Mouse (Mus musculus) hindbrain, embryonic 16.5 days (tissue): ENCODE data around the gene Olfr1393. TPM values are rescaled to one million over a fixed set of nuclear protein-coding genes. Genes with fewer than 3 reads are reported as not detected.
A peak's percentile ranks its signal among the peaks of the same experiment; 100 is the strongest.

Experiments
- ATAC-seq: fragments of 200-750 bp; cut with Nextera tagmentation; 2 replicates; pipeline ENCODE4 v1.8.0; 2017; ENCODE audit warnings: moderate TSS enrichment, moderate library complexity
- H3K27ac ChIP-seq: fragments of 300-500 bp; sonication (generic); 2 replicates; pipeline ENCODE4 v1.5.1; 2014; ENCODE audit warnings: low read depth, mild to moderate bottlenecking, control low read depth, low read length, moderate library complexity
- H3K27me3 ChIP-seq: fragments of 300-500 bp; sonication (generic); replicated peaks from 2 replicates; pipeline ENCODE4 v1.6.1; 2014; ENCODE audit warnings: low read length; ENCODE audit not compliant: control insufficient read depth, insufficient read depth
- H3K36me3 ChIP-seq: fragments of 300-500 bp; sonication (generic); 2 replicates; pipeline ENCODE4 v1.6.1; 2014; ENCODE audit warnings: mild to moderate bottlenecking, low read length, moderate library complexity, mixed read lengths; ENCODE audit not compliant: control insufficient read depth, insufficient read depth
- H3K4me1 ChIP-seq: fragments of 300-500 bp; sonication (generic); 2 replicates; pipeline ENCODE4 v1.6.1; 2014; ENCODE audit warnings: low read depth, low read length; ENCODE audit not compliant: control insufficient read depth, insufficient read depth
- H3K4me2 ChIP-seq: fragments of 300-500 bp; sonication (generic); 2 replicates; pipeline ENCODE4 v1.6.1; 2014; ENCODE audit warnings: mild to moderate bottlenecking, low read length, control low read depth, moderate library complexity
- H3K4me3 ChIP-seq: fragments of 300-500 bp; sonication (generic); 2 replicates; pipeline ENCODE4 v1.5.1; 2014; ENCODE audit warnings: mild to moderate bottlenecking, low read length, control low read depth, moderate library complexity
- H3K9ac ChIP-seq: fragments of 300-500 bp; sonication (generic); 2 replicates; pipeline ENCODE4 v1.6.1; 2014; ENCODE audit warnings: low read depth, mild to moderate bottlenecking, control low read depth, low read length, moderate library complexity
- H3K9me3 ChIP-seq: fragments of 300-500 bp; sonication (generic); 2 replicates; pipeline ENCODE4 v1.6.1; 2014; ENCODE audit warnings: mild to moderate bottlenecking, low read length, moderate library complexity; ENCODE audit not compliant: control insufficient read depth
- WGBS: fragments of 180-500 bp; shearing (Covaris S2); extraction: QIAGEN DNeasy Blood & Tissue Kit; methylation state at CpG from one replicate; pipeline ENCODE4 v1.1.7; 2014; 5-methylcytosine and 5-hydroxymethylcytosine counted together
- polyA plus RNA-seq: library from polyadenylated mRNA; unstranded; fragments of >200 nt; fragmentation: Nextera tagmentation; extraction: Ambion mirVana; gene quantifications from 2 replicates; pipeline ENCODE4 v1.2.1, GENCODE M21; 2015

The Olfr1393 gene
- polyA plus RNA-seq, 1 experiment from 2014 or later: 0.08 TPM

- peak overlapping the region; percentile 78 for H3K27ac ChIP-seq
- H3K4me1 ChIP-seq: peaks cover 45% of the 10 kb centered on the region
- 31% methylated on average over 10 of the region's 10 CpGs for WGBS
Measured at GRCm38 (mm10) chr11:49249811-49250421, 28.2 kb upstream of the Olfr1393 start.

GRCm38 (mm10) chr11:49250422-49251379 lies 27.4 kb upstream of the Olfr1393 start:
- 2% methylated on average over 44 of the region's 45 CpGs for WGBS
- peak overlapping the region; percentile 78 for H3K27ac ChIP-seq
- H3K4me3 ChIP-seq: peak overlapping the region; percentile 67
- ATAC-seq: peak; percentile 92
- no peaks in the 10 kb centered on the region for H3K27me3 ChIP-seq
- H3K9ac ChIP-seq: peak overlapping the region; percentile 86
- no peaks in the 10 kb centered on the region for H3K36me3 ChIP-seq
- peak overlapping the region; percentile 90 for H3K4me2 ChIP-seq
- no peaks in the 10 kb centered on the region for H3K9me3 ChIP-seq
- H3K4me1 ChIP-seq: peaks cover 37% of the 10 kb centered on the region

More at GRCm38 (mm10) chr11:49249811-49250421, 28.2 kb upstream of the Olfr1393 start:
- H3K27me3 ChIP-seq: no peaks in the 10 kb centered on the region
- no peak; the same call in 1 of the 2 replicates for ATAC-seq
- H3K9me3 ChIP-seq: no peaks in the 10 kb centered on the region
- no peaks in the 10 kb centered on the region for H3K36me3 ChIP-seq
- H3K4me2 ChIP-seq: peak overlapping the region; percentile 90
- H3K4me3 ChIP-seq: peak overlapping the region; percentile 67
- peak overlapping the region; percentile 86 for H3K9ac ChIP-seq

GRCm38 (mm10) chr11:49251380-49251761 lies 26.7 kb upstream of the Olfr1393 start:
- no peak for ATAC-seq
- Histone ChIP-seq H3K4me1 (peaks cover 32% of the 10 kb centered on the region), H3K27ac (no peak overlapping the region), H3K9me3 (no peaks in the 10 kb centered on the region), H3K36me3 (no peaks in the 10 kb centered on the region), H3K9ac (no peak overlapping the region), H3K4me3 (peak overlapping the region; percentile 67), H3K27me3 (no peaks in the 10 kb centered on the region), H3K4me2 (peak overlapping the region; percentile 90)
- 76% methylated on average over 7 of the region's 7 CpGs for WGBS

- WGBS: 85% methylated on average over 5 of the region's 5 CpGs
- no peak for ATAC-seq
- Histone ChIP-seq H3K27me3 (no peaks in the 10 kb centered on the region), H3K4me2 (no peak overlapping the region), H3K9me3 (no peaks in the 10 kb centered on the region), H3K9ac (no peak overlapping the region), H3K27ac (no peak overlapping the region), H3K36me3 (no peaks in the 10 kb centered on the region), H3K4me1 (peaks cover 26% of the 10 kb centered on the region), H3K4me3 (no peak overlapping the region)
Measured at GRCm38 (mm10) chr11:49252048-49252447, 26.1 kb upstream of the Olfr1393 start.

GRCm38 (mm10) chr11:49253035-49253434 lies 25.1 kb upstream of the Olfr1393 start:
- no peak overlapping the region for H3K4me3 ChIP-seq
- no peak overlapping the region for H3K9ac ChIP-seq
- H3K27me3 ChIP-seq: no peaks in the 10 kb centered on the region
- H3K27ac ChIP-seq: no peak overlapping the region
- H3K4me1 ChIP-seq: peaks cover 21% of the 10 kb centered on the region
- H3K9me3 ChIP-seq: no peaks in the 10 kb centered on the region
- 90% methylated on average over 6 of the region's 6 CpGs for WGBS
- H3K4me2 ChIP-seq: no peak overlapping the region
- no peak for ATAC-seq
- H3K36me3 ChIP-seq: no peaks in the 10 kb centered on the region

GRCm38 (mm10) chr11:49259296-49259695 lies 18.8 kb upstream of the Olfr1393 start:
- no peak for ATAC-seq
- no peak overlapping the region for H3K4me2 ChIP-seq
- H3K9me3 ChIP-seq: no peaks in the 10 kb centered on the region
- no peaks in the 10 kb centered on the region for H3K4me1 ChIP-seq
- no peak overlapping the region for H3K4me3 ChIP-seq
- H3K36me3 ChIP-seq: peaks cover 16% of the 10 kb centered on the region; the same call in 1 of the 2 replicates
- no peaks in the 10 kb centered on the region for H3K27me3 ChIP-seq
- WGBS: 78% methylated on average over 2 of the region's 2 CpGs
- H3K27ac ChIP-seq: no peak overlapping the region
- no peak overlapping the region for H3K9ac ChIP-seq

- Histone ChIP-seq H3K36me3 (peaks cover 16% of the 10 kb centered on the region; the same call in 1 of the 2 replicates), H3K4me1 (no peaks in the 10 kb centered on the region), H3K27me3 (no peaks in the 10 kb centered on the region), H3K27ac (no peak overlapping the region), H3K4me2 (no peak overlapping the region), H3K9me3 (no peaks in the 10 kb centered on the region), H3K4me3 (no peak overlapping the region), H3K9ac (no peak overlapping the region)
- no peak for ATAC-seq
- WGBS: 78% methylated on average over 1 of the region's 1 CpGs
Measured at GRCm38 (mm10) chr11:49259829-49260228, 18.3 kb upstream of the Olfr1393 start.

- H3K36me3 ChIP-seq: peaks cover 16% of the 10 kb centered on the region; the same call in 1 of the 2 replicates
- no peak overlapping the region for H3K9ac ChIP-seq
- H3K4me3 ChIP-seq: no peak overlapping the region
- H3K27me3 ChIP-seq: no peaks in the 10 kb centered on the region
- no peak for ATAC-seq
- no peaks in the 10 kb centered on the region for H3K4me1 ChIP-seq
- no peak overlapping the region for H3K4me2 ChIP-seq
- no peak overlapping the region for H3K27ac ChIP-seq
- 88% methylated on average over 21 of the region's 21 CpGs for WGBS
- no peaks in the 10 kb centered on the region for H3K9me3 ChIP-seq
Measured at GRCm38 (mm10) chr11:49260598-49261312, 17.3 kb upstream of the Olfr1393 start.
